Mouse (Mus musculus) thymus, adult 2 months (tissue): ENCODE measurements around the gene Col13a1.

ENCODE experiments used
- CTCF ChIP-seq: fragments of 200-500 bp; IDR thresholded peaks from 2 replicates; pipeline ENCODE4 v1.5.1; 2012; ENCODE audit warnings: mild to moderate bottlenecking, control low read depth, low read length, moderate library complexity, borderline replicate concordance; ENCODE audit not compliant: control insufficient read depth, poor library complexity, insufficient read depth; ENCODE audit errors: extremely low read depth
- POLR2A ChIP-seq: fragments of 200-500 bp; IDR thresholded peaks from 2 replicates; pipeline ENCODE4 v1.6.1; 2012; ENCODE audit warnings: mild to moderate bottlenecking, low read length, control low read depth, moderate library complexity; ENCODE audit not compliant: control insufficient read depth, poor library complexity, insufficient read depth; ENCODE audit errors: extremely low read depth

DNA sequence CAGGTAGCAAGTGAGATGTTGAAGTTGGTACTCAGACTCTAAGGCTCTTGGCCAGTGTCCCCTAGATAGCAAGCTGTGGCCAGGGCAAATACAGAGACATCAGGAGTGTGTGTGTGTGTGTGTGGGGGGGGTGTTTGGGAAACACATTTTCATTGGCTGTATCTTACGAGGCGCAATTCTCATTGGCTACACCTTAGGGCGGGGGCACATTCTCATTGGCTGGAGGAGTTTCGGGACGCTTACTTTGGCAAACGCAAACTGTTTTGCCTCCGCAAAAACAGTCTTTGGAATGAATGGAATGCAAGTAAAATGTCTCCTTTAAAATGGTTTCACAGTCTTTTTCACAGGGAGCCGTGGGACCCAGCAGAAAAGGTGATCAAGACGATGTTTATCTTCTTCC, 148.1 kb downstream of the Col13a1 start:
- no peak for TF ChIP-seq CTCF
- no peak for TF ChIP-seq POLR2A
